Mouse (Mus musculus): ENCODE data around the gene Smco3.

GRCm38 (mm10) chr6:136848971-136849370 lies 13.7 kb upstream of the Smco3 start:
- no peak for TF ChIP-seq CTCF (IDR thresholded peaks at IDR 0.05; ENCODE audit: low read depth, low read length)
- TF ChIP-seq POLR2A (IDR thresholded peaks at IDR 0.05; ENCODE audit: extremely low read depth, insufficient read depth, low read length): no peak
